Mouse (Mus musculus) T-helper 2 cell (primary cell): ENCODE results near the gene Dnlz.

Experiments
- in situ Hi-C: fragments of 300-600 bp; cut with MboI, MseI; formaldehyde crosslinking; loops from one replicate; pipeline ENCODE4 v1.15.1; 2025; ENCODE audit warnings: high pct_unique_total_duplicates

The Dnlz gene

GRCm38 (mm10) chr2:26299336-26299735 is 52.6 kb downstream of the Dnlz start:
- in situ Hi-C loops, result no loop called here

- in situ Hi-C loops, result no loop called here
Measured at GRCm38 (mm10) chr2:26298856-26299230, 53.1 kb downstream of the Dnlz start.

- in situ Hi-C loops, result no loop called here
Measured at GRCm38 (mm10) chr2:26298208-26298855, 53.6 kb downstream of the Dnlz start.
